Mouse (Mus musculus) urinary bladder, postnatal 14 days (tissue): ENCODE data around the gene Gm5725.
"Not testable (repeated sequence)": the region's sequence is repeated elsewhere in the genome, so short reads cannot be mapped to it uniquely, and the experiment has no call there.

ENCODE experiments used
- DNase-seq: peaks from one replicate; pipeline ENCODE4 v3.0.0; 2021; ENCODE audit warnings: low spot score

Gene Gm5725

GRCm38 (mm10) chr7:21844167-21844566 lies at the start of gene Gm5725:
TSS of gene Gm5725 (minus strand) at chr7:21844267.
- not testable (repeated sequence) for DNase-seq

DNA sequence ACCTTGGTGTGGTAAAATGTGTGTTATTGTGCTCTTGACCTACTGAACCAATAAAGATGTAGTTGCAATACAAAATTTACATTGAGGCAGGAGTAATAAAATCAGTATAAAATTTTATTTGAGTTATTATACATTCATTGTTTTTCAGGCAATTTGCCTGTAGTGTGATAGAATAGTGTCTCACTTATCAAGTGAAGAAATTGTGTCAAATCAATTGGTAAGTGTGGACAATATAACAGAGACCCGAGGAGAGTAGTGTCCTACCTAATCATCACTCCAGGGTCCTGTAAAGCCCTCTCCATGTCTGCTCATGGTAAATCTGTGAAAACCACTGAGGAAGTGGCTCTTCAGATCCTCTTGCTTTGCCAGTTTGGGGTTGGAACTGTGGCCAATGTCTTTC lies 12.0 kb downstream of the Gm5725 start, which contains the start of gene Vmn1r135:
TSS of gene Vmn1r135 (plus strand) at position 301 of the 400 bp plus-strand sequence.
- not testable (repeated sequence) for DNase-seq

DNA sequence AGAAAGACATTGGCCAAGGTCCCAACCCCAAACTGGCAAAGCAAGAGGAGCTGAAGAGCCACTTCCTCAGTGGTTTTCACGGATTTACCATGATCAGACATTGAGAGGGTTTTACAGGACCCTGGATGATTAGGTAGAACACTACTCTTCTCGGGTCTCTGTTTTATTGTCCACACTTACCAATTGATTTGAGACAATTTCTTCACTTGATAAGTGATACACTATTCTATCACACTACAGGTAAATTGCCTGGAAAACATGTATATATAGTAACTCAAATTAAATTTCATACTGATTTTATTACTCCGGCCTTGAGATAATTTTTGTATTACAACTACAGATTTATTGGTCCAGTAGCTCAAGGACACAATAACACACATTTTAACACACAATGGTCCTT lies 47.4 kb downstream of the Gm5725 start, which contains the start of gene Gm4177:
TSS of gene Gm4177 (minus strand) at position 101 of the 400 bp plus-strand sequence.
- not testable (repeated sequence) for DNase-seq
